Mouse (Mus musculus) liver, embryonic 14.5 days (tissue): Measurements from ENCODE around the gene Hbq1a. TPM values are rescaled to one million over a fixed set of nuclear protein-coding genes. Genes with fewer than 3 reads are reported as not detected.
"Not testable (repeated sequence)": the region's sequence is repeated elsewhere in the genome, so short reads cannot be mapped to it uniquely, and the experiment has no call there.

ENCODE experiments used
- ATAC-seq: fragments of 200-750 bp; cut with Nextera tagmentation; 2 replicates; pipeline ENCODE4 v1.8.0; 2017; ENCODE audit warnings: moderate number of reproducible peaks, mild to moderate bottlenecking, moderate library complexity; ENCODE audit not compliant: insufficient read depth
- DNase-seq, 3 experiments: peaks; one replicate each; pipeline ENCODE4 v3.0.0-alpha.2; 2012 to 2013; ENCODE audit warnings: low read depth in 3 of 3, low spot score in 3 of 3
- H3K27ac ChIP-seq: fragments of 300-500 bp; sonication (generic); 2 replicates; pipeline ENCODE4 v1.5.1; 2014; ENCODE audit warnings: moderate library complexity, mild to moderate bottlenecking, control low read depth, inconsistent platforms
- H3K27me3 ChIP-seq: fragments of 300-500 bp; sonication (generic); 2 replicates; pipeline ENCODE4 v1.6.1; 2014; ENCODE audit warnings: mild to moderate bottlenecking, low read length, moderate library complexity; ENCODE audit not compliant: control insufficient read depth, insufficient read depth
- H3K36me3 ChIP-seq: fragments of 300-500 bp; sonication (generic); replicated peaks from 2 replicates; pipeline ENCODE4 v1.6.1; 2014; ENCODE audit warnings: low read depth; ENCODE audit not compliant: control insufficient read depth, insufficient read depth
- H3K4me1 ChIP-seq, 2 experiments: fragments of 200-500 bp in 1 of 2; fragments of 300-500 bp in 1 of 2; sonication (generic) in 1 of 2; replicated peaks; 2 replicates each; pipeline ENCODE4 v1.6.1; 2012 to 2014; ENCODE audit warnings: antibody characterized with exemption in 1 of 2, inconsistent platforms in 1 of 2, low read length in 1 of 2; ENCODE audit not compliant: control insufficient read depth in 2 of 2, insufficient read depth in 2 of 2
- H3K4me2 ChIP-seq: fragments of 300-500 bp; sonication (generic); 2 replicates; pipeline ENCODE4 v1.6.1; 2014; ENCODE audit warnings: low read depth, mild to moderate bottlenecking, control low read depth, moderate library complexity
- H3K4me3 ChIP-seq, 2 experiments: fragments of 200-500 bp in 1 of 2; fragments of 300-500 bp in 1 of 2; sonication (generic) in 1 of 2; 2 replicates each; pipeline ENCODE4 v1.5.1; 2012 to 2014; ENCODE audit warnings: low read depth in 2 of 2, low read length in 2 of 2, mild to moderate bottlenecking in 2 of 2, control low read depth in 1 of 2, inconsistent platforms in 1 of 2, moderate library complexity in 1 of 2; ENCODE audit not compliant: insufficient read depth in 1 of 2
- H3K9ac ChIP-seq: fragments of 300-500 bp; sonication (generic); replicated peaks from 2 replicates; pipeline ENCODE4 v1.6.1; 2014; ENCODE audit warnings: mild to moderate bottlenecking, control low read depth, moderate library complexity
- H3K9me3 ChIP-seq: fragments of 300-500 bp; sonication (generic); 2 replicates; pipeline ENCODE4 v1.6.1; 2016; ENCODE audit warnings: low read length, mixed read lengths; ENCODE audit not compliant: control insufficient read depth
- CTCF ChIP-seq: IDR thresholded peaks from 2 replicates; pipeline ENCODE4 v1.5.1; 2016; ENCODE audit warnings: antibody characterized with exemption, low read depth, control low read depth
- EP300 ChIP-seq: IDR thresholded peaks from 2 replicates; pipeline ENCODE4 v1.6.1; 2016; ENCODE audit warnings: antibody characterized with exemption, low read depth
- WGBS: fragments of 180-500 bp; shearing (Covaris S2); extraction: QIAGEN DNeasy Blood & Tissue Kit; methylation state at CpG from one replicate; pipeline ENCODE4 v1.1.7; 2014; ENCODE audit not compliant: insufficient replicate concordance; 5-methylcytosine and 5-hydroxymethylcytosine counted together
- polyA plus RNA-seq, 2 experiments: library from polyadenylated mRNA; depleted of rRNA in 1 of 2; stranded (reverse) in 1 of 2; unstranded in 1 of 2; fragments of >200 nt; fragmentation: Nextera tagmentation in 1 of 2; extraction: Ambion mirVana in 1 of 2; gene quantifications; 2 replicates each; pipeline versions ENCODE4 v1.2.1 to v1.2.3; 2012 to 2014

Hbq1a gene
- polyA plus RNA-seq, 2 experiments = 7.9 to 9.1 TPM

- peaks cover 13% of the 10 kb centered on the region for H3K27me3 ChIP-seq
- WGBS = 61% methylated on average over 21 of the region's 21 CpGs
- TF ChIP-seq EP300 (no peak), CTCF (no peak)
- peaks cover 44 to 50% of the 10 kb centered on the region in 2 experiments for H3K4me1 ChIP-seq
- H3K4me3 ChIP-seq = no peak overlapping the region
- no peak overlapping the region for H3K9ac ChIP-seq
- H3K36me3 ChIP-seq = no peaks in the 10 kb centered on the region
- H3K4me2 ChIP-seq = no peak overlapping the region
- ATAC-seq = no peak
- no peaks in the 10 kb centered on the region for H3K9me3 ChIP-seq
- no peak overlapping the region for H3K27ac ChIP-seq
- DNase-seq = no peak
Measured at GRCm38 (mm10) chr11:32277736-32278457, 22.0 kb upstream of the Hbq1a start.

- TF ChIP-seq CTCF (no peak), EP300 (no peak)
- 77% methylated on average over 12 of the region's 12 CpGs for WGBS
- peaks cover 13% of the 10 kb centered on the region for H3K27me3 ChIP-seq
- DNase-seq (no peak), ATAC-seq (no peak)
- H3K27ac ChIP-seq = no peak overlapping the region
- no peak overlapping the region for H3K4me2 ChIP-seq
- peak overlapping the region; percentile 12 for H3K9ac ChIP-seq
- peaks cover 44 to 48% of the 10 kb centered on the region in 2 experiments for H3K4me1 ChIP-seq
- H3K4me3 ChIP-seq = no peak overlapping the region
- no peaks in the 10 kb centered on the region for H3K9me3 ChIP-seq
- H3K36me3 ChIP-seq = no peaks in the 10 kb centered on the region
Measured at GRCm38 (mm10) chr11:32278458-32278957, 21.4 kb upstream of the Hbq1a start.

GRCm38 (mm10) chr11:32280646-32281045 lies 19.2 kb upstream of the Hbq1a start:
- DNase-seq (peak in 1 of 3 experiments; percentile 74), ATAC-seq (no peak)
- Histone ChIP-seq H3K9me3 (no peaks in the 10 kb centered on the region), H3K4me3 (0 out of 4 replicates have a peak overlapping the region, but pooled peaks of 1 of the 2 experiments have one; percentile 11), H3K27me3 (peaks cover 13% of the 10 kb centered on the region), H3K9ac (peak overlapping the region; percentile 90), H3K36me3 (no peaks in the 10 kb centered on the region), H3K4me2 (peak overlapping the region; percentile 80), H3K4me1 (peaks cover 40 to 43% of the 10 kb centered on the region in 2 experiments), H3K27ac (peak overlapping the region; percentile 97)
- WGBS = 50% methylated on average over 2 of the region's 2 CpGs
- TF ChIP-seq EP300 (no peak), CTCF (no peak)

GRCm38 (mm10) chr11:32281416-32282144 lies 18.3 kb upstream of the Hbq1a start:
- no peaks in the 10 kb centered on the region for H3K36me3 ChIP-seq
- DNase-seq = peak in 1 of 3 experiments; percentile 67
- peaks cover 12% of the 10 kb centered on the region for H3K27me3 ChIP-seq
- WGBS = 15% methylated on average over 1 of the region's 1 CpGs
- H3K4me3 ChIP-seq = no peak overlapping the region
- TF ChIP-seq CTCF (no peak), EP300 (no peak)
- peak overlapping the region; percentile 80 for H3K4me2 ChIP-seq
- ATAC-seq = no peak
- H3K9me3 ChIP-seq = no peaks in the 10 kb centered on the region
- peaks cover 34 to 36% of the 10 kb centered on the region in 2 experiments for H3K4me1 ChIP-seq
- H3K27ac ChIP-seq = peak overlapping the region; percentile 97
- peak overlapping the region; percentile 90 for H3K9ac ChIP-seq

GRCm38 (mm10) chr11:32283091-32283777 lies 16.6 kb upstream of the Hbq1a start, which contains the start of gene Hba-a1:
Gene Hba-a1 (plus strand): TSS chr11:32283511.
- ATAC-seq = peak; percentile 69
- H3K4me2 ChIP-seq = peak within 1 kb of the TSS; percentile 80
- not testable (repeated sequence) for DNase-seq, H3K27me3 ChIP-seq, H3K9me3 ChIP-seq, H3K36me3 ChIP-seq
- peak within 1 kb of the TSS; percentile 55 to 56 for H3K4me3 ChIP-seq
- peaks cover 34 to 38% of the 10 kb centered on the region in 2 experiments for H3K4me1 ChIP-seq
- peak within 1 kb of the TSS; percentile 90 for H3K9ac ChIP-seq
- peak within 1 kb of the TSS; percentile 97 for H3K27ac ChIP-seq
- 30% methylated on average over 1 of the region's 5 CpGs for WGBS
